Mouse (Mus musculus) midbrain, embryonic 10.5 days (tissue): ENCODE data around the gene Pcsk4. TPM values are rescaled to one million over a fixed set of nuclear protein-coding genes. Genes with fewer than 3 reads are reported as not detected.
"Not testable (repeated sequence)": the region's sequence is repeated elsewhere in the genome, so short reads cannot be mapped to it uniquely, and the experiment has no call there.

Experiments
- DNase-seq: peaks from one replicate; pipeline ENCODE4 v3.0.0-alpha.2; 2017; ENCODE audit warnings: low spot score
- H3K27ac ChIP-seq: fragments of 300-500 bp; sonication (generic); replicated peaks from 2 replicates; pipeline ENCODE4 v1.5.1; 2016; ENCODE audit warnings: mild to moderate bottlenecking
- H3K27me3 ChIP-seq: fragments of 300-500 bp; sonication (generic); 2 replicates; pipeline ENCODE4 v1.6.1; 2016; ENCODE audit warnings: low read depth, mild to moderate bottlenecking; ENCODE audit not compliant: poor library complexity, severe bottlenecking
- H3K36me3 ChIP-seq: fragments of 300-500 bp; sonication (generic); 2 replicates; pipeline ENCODE4 v1.6.1; 2016; ENCODE audit warnings: mild to moderate bottlenecking, moderate library complexity
- H3K4me1 ChIP-seq: fragments of 300-500 bp; sonication (generic); 2 replicates; pipeline ENCODE4 v1.6.1; 2016
- H3K4me3 ChIP-seq: fragments of 300-500 bp; sonication (generic); 2 replicates; pipeline ENCODE4 v1.5.1; 2016; ENCODE audit warnings: mild to moderate bottlenecking, moderate library complexity
- H3K9me3 ChIP-seq: fragments of 300-500 bp; sonication (generic); replicated peaks from 2 replicates; pipeline ENCODE4 v1.6.1; 2016; ENCODE audit warnings: mild to moderate bottlenecking
- WGBS: fragments of 180-500 bp; shearing (Covaris S2); methylation state at CpG from one replicate; pipeline ENCODE4 v1.1.7; 2016; 5-methylcytosine and 5-hydroxymethylcytosine counted together
- polyA plus RNA-seq: library from polyadenylated mRNA; unstranded; fragments of >200 nt; fragmentation: Nextera tagmentation; extraction: Ambion mirVana; gene quantifications from 2 replicates; pipeline ENCODE4 v1.2.1, GENCODE M21; 2016

Pcsk4 gene
- polyA plus RNA-seq, 1 experiment from 2014 or later = 4.2 TPM

GRCm38 (mm10) chr10:80357994-80358639, 28.8 kb upstream of the Pcsk4 start:
- no peaks in the 10 kb centered on the region for H3K36me3 ChIP-seq
- H3K27ac ChIP-seq = no peak overlapping the region
- peaks cover 94% of the 10 kb centered on the region for H3K27me3 ChIP-seq
- peaks cover 38% of the 10 kb centered on the region for H3K4me1 ChIP-seq
- DNase-seq = no peak
- WGBS = 6% methylated on average over 31 of the region's 31 CpGs
- no peaks in the 10 kb centered on the region for H3K9me3 ChIP-seq
- H3K4me3 ChIP-seq = peak overlapping the region; percentile 36

- H3K4me3 ChIP-seq = no peak overlapping the region
- no peak overlapping the region for H3K27ac ChIP-seq
- no peaks in the 10 kb centered on the region for H3K9me3 ChIP-seq
- peaks cover 94% of the 10 kb centered on the region for H3K27me3 ChIP-seq
- no peaks in the 10 kb centered on the region for H3K36me3 ChIP-seq
- 35% methylated on average over 7 of the region's 7 CpGs for WGBS
- peaks cover 36% of the 10 kb centered on the region for H3K4me1 ChIP-seq
- DNase-seq = no peak
Measured at GRCm38 (mm10) chr10:80357336-80357735, 28.0 kb upstream of the Pcsk4 start.

GRCm38 (mm10) chr10:80356737-80357136, 27.4 kb upstream of the Pcsk4 start:
- no peaks in the 10 kb centered on the region for H3K9me3 ChIP-seq
- peaks cover 100% of the 10 kb centered on the region for H3K27me3 ChIP-seq
- peaks cover 36% of the 10 kb centered on the region for H3K4me1 ChIP-seq
- peak overlapping the region; percentile 47 for H3K4me3 ChIP-seq
- H3K27ac ChIP-seq = no peak overlapping the region
- DNase-seq = no peak
- 2% methylated on average over 34 of the region's 34 CpGs for WGBS
- H3K36me3 ChIP-seq = no peaks in the 10 kb centered on the region

GRCm38 (mm10) chr10:80356001-80356682, 26.8 kb upstream of the Pcsk4 start, which contains the start of gene Plk5:
Gene Plk5 (plus strand): TSS chr10:80356459.
- WGBS = under 1% methylated on average over 53 of the region's 53 CpGs
- H3K4me1 ChIP-seq = peaks cover 36% of the 10 kb centered on the region
- H3K27ac ChIP-seq = no peak within 1 kb of the TSS; the same call in 1 of the 2 replicates
- DNase-seq = no peak
- H3K36me3 ChIP-seq = no peaks in the 10 kb centered on the region
- no peaks in the 10 kb centered on the region for H3K9me3 ChIP-seq
- H3K27me3 ChIP-seq = peaks cover 100% of the 10 kb centered on the region
- H3K4me3 ChIP-seq = peak within 1 kb of the TSS; percentile 47

- DNase-seq = no peak
- Histone ChIP-seq H3K4me3 (peak overlapping the region; percentile 47; the same call in 1 of the 2 replicates), H3K4me1 (peaks cover 38% of the 10 kb centered on the region), H3K27me3 (peaks cover 100% of the 10 kb centered on the region), H3K27ac (no peak overlapping the region), H3K9me3 (no peaks in the 10 kb centered on the region), H3K36me3 (no peaks in the 10 kb centered on the region)
- 9% methylated on average over 9 of the region's 9 CpGs for WGBS
Measured at GRCm38 (mm10) chr10:80355431-80355830, 26.1 kb upstream of the Pcsk4 start.

DNA sequence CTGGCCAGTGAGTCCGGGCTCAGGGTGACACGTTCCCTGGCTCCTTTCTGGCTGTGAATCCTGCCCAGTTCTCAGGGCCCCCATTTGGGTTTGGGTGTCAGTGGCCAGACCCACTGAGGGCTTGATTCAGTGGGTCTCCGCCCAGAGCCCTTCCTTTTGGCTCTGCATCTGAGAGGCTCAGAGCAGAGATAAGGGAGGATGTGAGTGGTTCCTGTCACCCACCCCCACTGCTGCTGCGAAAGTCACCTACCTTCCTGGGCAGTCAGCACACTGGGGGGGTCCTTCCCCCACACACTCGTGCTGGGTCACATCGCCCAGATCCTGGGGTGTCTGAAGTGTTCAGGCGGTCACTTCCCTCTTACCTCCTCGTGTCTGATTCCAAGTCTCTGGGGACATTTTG, 23.4 kb upstream of the Pcsk4 start:
- Histone ChIP-seq H3K27me3 (peaks cover 100% of the 10 kb centered on the region), H3K9me3 (no peaks in the 10 kb centered on the region), H3K4me1 (peaks cover 52% of the 10 kb centered on the region), H3K27ac (no peak overlapping the region), H3K36me3 (no peaks in the 10 kb centered on the region), H3K4me3 (no peak overlapping the region)
- WGBS = 69% methylated on average over 8 of the region's 8 CpGs
- no peak for DNase-seq

- Histone ChIP-seq H3K36me3 (no peaks in the 10 kb centered on the region), H3K27ac (no peak overlapping the region), H3K4me3 (no peak overlapping the region), H3K9me3 (no peaks in the 10 kb centered on the region), H3K4me1 (peaks cover 48% of the 10 kb centered on the region), H3K27me3 (peaks cover 100% of the 10 kb centered on the region)
- DNase-seq = no peak
- 23% methylated on average over 11 of the region's 11 CpGs for WGBS
Measured at GRCm38 (mm10) chr10:80351896-80352295, 22.6 kb upstream of the Pcsk4 start.

GRCm38 (mm10) chr10:80350292-80350691, 21.0 kb upstream of the Pcsk4 start:
- WGBS = 3% methylated on average over 7 of the region's 7 CpGs
- Histone ChIP-seq H3K4me1 (peaks cover 34% of the 10 kb centered on the region), H3K4me3 (peak overlapping the region; percentile 11; the same call in 1 of the 2 replicates), H3K9me3 (no peaks in the 10 kb centered on the region), H3K27me3 (peaks cover 100% of the 10 kb centered on the region), H3K27ac (no peak overlapping the region), H3K36me3 (no peaks in the 10 kb centered on the region)
- DNase-seq = peak; percentile 87

DNA sequence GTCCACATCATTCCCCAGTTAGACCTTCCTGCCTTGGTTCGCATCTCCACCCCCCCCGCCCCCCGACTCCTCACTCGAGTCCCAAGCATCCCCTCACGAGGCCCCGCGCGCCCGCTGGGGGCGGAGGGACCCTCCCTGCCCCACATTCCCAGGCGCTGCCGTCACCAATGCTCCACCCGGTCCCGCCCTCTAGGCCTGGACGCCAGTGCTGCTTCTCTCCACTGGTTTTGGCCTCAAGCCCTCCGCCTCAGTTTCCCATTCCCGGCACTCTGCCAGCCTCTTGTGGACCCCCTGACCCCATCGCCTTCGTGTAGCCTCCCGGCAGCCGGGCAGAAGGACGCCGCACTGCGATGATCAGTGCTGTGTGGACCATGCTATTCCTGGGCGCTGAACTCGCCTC, 19.7 kb upstream of the Pcsk4 start:
- Histone ChIP-seq H3K4me3 (peak overlapping the region; percentile 48; the same call in 1 of the 2 replicates), H3K36me3 (no peaks in the 10 kb centered on the region), H3K4me1 (peaks cover 40% of the 10 kb centered on the region), H3K27me3 (peaks cover 100% of the 10 kb centered on the region), H3K9me3 (no peaks in the 10 kb centered on the region), H3K27ac (no peak overlapping the region)
- DNase-seq = no peak
- 15% methylated on average over 26 of the region's 26 CpGs for WGBS

GRCm38 (mm10) chr10:80348244-80348781, 19.0 kb upstream of the Pcsk4 start, which contains the start of gene Adamtsl5:
Gene Adamtsl5 (minus strand): TSS chr10:80348412.
- peak within 1 kb of the TSS; percentile 48 for H3K4me3 ChIP-seq
- no peaks in the 10 kb centered on the region for H3K36me3 ChIP-seq
- DNase-seq = peak; percentile 74
- no peaks in the 10 kb centered on the region for H3K9me3 ChIP-seq
- H3K27me3 ChIP-seq = peaks cover 100% of the 10 kb centered on the region
- H3K4me1 ChIP-seq = peaks cover 47% of the 10 kb centered on the region
- H3K27ac ChIP-seq = no peak within 1 kb of the TSS; the same call in 1 of the 2 replicates
- 1% methylated on average over 42 of the region's 42 CpGs for WGBS

DNA sequence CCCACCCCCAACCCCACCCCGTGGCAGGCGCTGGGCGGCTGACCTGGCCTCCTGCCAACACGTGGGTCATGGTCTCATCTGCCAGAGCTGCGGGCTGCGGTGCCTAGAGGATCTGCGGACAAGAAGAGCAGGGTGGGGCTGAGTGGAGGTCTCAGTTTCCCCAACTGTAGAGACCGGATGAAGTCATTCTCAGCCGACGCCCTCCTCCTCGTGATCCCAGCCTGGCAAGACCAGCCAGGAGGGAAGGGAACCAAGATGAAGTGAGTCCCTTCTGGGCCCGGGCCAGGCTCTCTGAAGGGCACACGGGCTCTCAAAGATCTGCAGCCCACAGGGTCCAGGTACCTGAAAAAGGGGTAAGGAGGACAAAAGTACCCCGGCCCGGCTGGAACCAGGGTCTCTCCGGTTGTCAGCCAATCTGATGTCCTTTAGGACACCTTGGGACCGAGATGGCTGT, 18.2 kb upstream of the Pcsk4 start:
- Histone ChIP-seq H3K27ac (no peak overlapping the region), H3K27me3 (peaks cover 100% of the 10 kb centered on the region), H3K4me3 (peak overlapping the region; percentile 48), H3K36me3 (no peaks in the 10 kb centered on the region), H3K4me1 (peaks cover 55% of the 10 kb centered on the region), H3K9me3 (no peaks in the 10 kb centered on the region)
- 17% methylated on average over 17 of the region's 17 CpGs for WGBS
- no peak for DNase-seq

- H3K9me3 ChIP-seq, DNase-seq, H3K27ac ChIP-seq, H3K4me3 ChIP-seq, H3K36me3 ChIP-seq: not testable (repeated sequence)
- Histone ChIP-seq H3K4me1 (peaks cover 71% of the 10 kb centered on the region), H3K27me3 (peaks cover 100% of the 10 kb centered on the region)
- 80% methylated on average over 6 of the region's 6 CpGs for WGBS
Measured at GRCm38 (mm10) chr10:80345929-80346328, 16.6 kb upstream of the Pcsk4 start.

DNA sequence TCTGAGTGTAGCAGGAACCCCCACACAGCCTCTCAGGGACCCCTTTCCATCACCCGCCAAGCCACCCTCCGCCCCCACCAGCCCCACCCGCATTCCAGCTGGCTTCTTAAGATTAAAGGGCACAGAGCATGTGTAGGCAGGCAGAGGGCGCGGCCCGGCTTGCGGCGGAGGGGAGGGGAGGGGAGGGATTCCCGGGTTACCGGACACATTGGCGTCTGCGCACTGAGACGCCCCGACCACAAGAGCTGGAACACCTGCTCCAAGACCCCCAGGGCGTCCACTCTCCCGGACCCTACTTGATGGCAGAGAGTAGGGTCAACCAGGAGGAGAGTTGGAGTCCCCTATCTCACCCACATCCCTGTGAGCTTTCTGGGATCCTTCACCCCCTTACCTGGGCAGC, 15.8 kb upstream of the Pcsk4 start:
- Histone ChIP-seq H3K4me3 (peak overlapping the region; percentile 14; the same call in 1 of the 2 replicates), H3K9me3 (no peaks in the 10 kb centered on the region), H3K27ac (no peak overlapping the region; the same call in 1 of the 2 replicates), H3K36me3 (no peaks in the 10 kb centered on the region), H3K27me3 (peaks cover 100% of the 10 kb centered on the region), H3K4me1 (peaks cover 68% of the 10 kb centered on the region)
- no peak for DNase-seq
- WGBS = 1% methylated on average over 16 of the region's 16 CpGs
